In the genomic region with DNA sequence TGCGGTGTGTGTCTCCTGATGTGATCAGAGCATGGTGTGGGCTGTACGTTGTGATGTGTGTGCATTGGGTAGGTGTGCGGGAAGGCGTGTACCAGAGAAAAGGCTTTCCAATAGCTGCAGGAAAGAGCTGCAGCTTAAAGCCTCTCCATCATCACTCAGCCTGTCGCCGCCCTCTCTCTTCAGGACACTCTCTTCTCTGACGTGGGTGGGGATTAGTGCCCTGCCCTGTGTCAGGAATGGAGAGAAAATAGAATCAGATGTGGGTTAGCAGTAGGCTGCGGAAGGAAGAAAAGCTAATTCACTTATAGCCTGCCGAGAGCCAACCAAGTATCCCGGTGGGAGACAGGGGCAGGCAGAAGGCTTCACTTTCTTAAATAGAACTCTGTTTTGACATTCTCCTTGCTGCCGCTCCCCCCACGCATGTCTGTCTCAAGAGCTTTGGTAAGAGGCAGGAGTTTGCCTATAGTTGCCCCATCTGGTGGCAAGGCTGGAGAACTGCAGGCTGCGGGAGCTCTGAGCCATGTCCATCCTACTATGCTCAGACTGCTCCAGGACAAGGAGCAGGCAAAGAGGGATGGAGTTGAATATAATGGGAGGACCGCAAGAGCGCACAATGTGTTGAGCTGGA, we compare ENCODE assay signal across 1 mouse cellular context.
TF ChIP-seq lines count a peak whose summit lies in the region.

No protein-coding gene starts in this region.

TF ChIP-seq in C2C12, 6 proteins besides CTCF, POLR2A, EP300 and RAD21:
- no peak for TF ChIP-seq FOSL1 (IDR thresholded peaks at IDR 0.05; ENCODE audit: insufficient read depth, low read length, poor library complexity, severe bottlenecking)
- TF ChIP-seq MAX (IDR thresholded peaks at IDR 0.05) = no peak
- TF ChIP-seq MYOD1 (IDR thresholded peaks at IDR 0.05; ENCODE audit: control insufficient read depth, insufficient read length, low read depth) = no peak
- TF ChIP-seq MYOG (IDR thresholded peaks at IDR 0.05; ENCODE audit: control insufficient read depth, extremely low read depth, insufficient read length) = no peak
- TF ChIP-seq USF1 (IDR thresholded peaks at IDR 0.05; ENCODE audit: low read depth) = no peak
- no peak for TF ChIP-seq CEBPB (IDR thresholded peaks at IDR 0.05; ENCODE audit: low read depth)
